Mouse (Mus musculus) forebrain, embryonic 14.5 days (tissue): ENCODE results near the gene Asb6. TPM values are rescaled to one million over a fixed set of nuclear protein-coding genes. Genes with fewer than 3 reads are reported as not detected.

Experiments used
- ATAC-seq: fragments of 200-750 bp; cut with Nextera tagmentation; 2 replicates; pipeline ENCODE4 v1.8.0; 2017; ENCODE audit warnings: mild to moderate bottlenecking, moderate library complexity
- DNase-seq: peaks from one replicate; pipeline ENCODE4 v3.0.0-alpha.2; 2015; ENCODE audit warnings: low spot score
- H3K27ac ChIP-seq: fragments of 300-500 bp; sonication (generic); 2 replicates; pipeline ENCODE4 v1.5.1; 2014; ENCODE audit warnings: low read depth, mild to moderate bottlenecking, control low read depth, low read length, moderate library complexity
- H3K27me3 ChIP-seq: fragments of 300-500 bp; sonication (generic); replicated peaks from 2 replicates; pipeline ENCODE4 v1.6.1; 2014; ENCODE audit warnings: low read length, control low read depth, mixed read lengths; ENCODE audit not compliant: control insufficient read depth, insufficient read depth
- H3K36me3 ChIP-seq: fragments of 300-500 bp; sonication (generic); 2 replicates; pipeline ENCODE4 v1.6.1; 2014; ENCODE audit warnings: low read length, control low read depth; ENCODE audit not compliant: control insufficient read depth, insufficient read depth
- H3K4me1 ChIP-seq: fragments of 300-500 bp; sonication (generic); 2 replicates; pipeline ENCODE4 v1.6.1; 2014; ENCODE audit warnings: antibody characterized with exemption, low read length, control low read depth; ENCODE audit not compliant: control insufficient read depth, insufficient read depth
- H3K4me2 ChIP-seq: fragments of 300-500 bp; sonication (generic); 2 replicates; pipeline ENCODE4 v1.6.1; 2014; ENCODE audit warnings: mild to moderate bottlenecking, control low read depth, low read length
- H3K4me3 ChIP-seq: fragments of 300-500 bp; sonication (generic); 2 replicates; pipeline ENCODE4 v1.5.1; 2014; ENCODE audit warnings: low read depth, low read length, control low read depth
- H3K9ac ChIP-seq: fragments of 300-500 bp; sonication (generic); 2 replicates; pipeline ENCODE4 v1.6.1; 2014; ENCODE audit warnings: mild to moderate bottlenecking, low read length, control low read depth, moderate library complexity
- H3K9me3 ChIP-seq: fragments of 300-500 bp; sonication (generic); replicated peaks from 2 replicates; pipeline ENCODE4 v1.6.1; 2016; ENCODE audit warnings: low read length, control low read depth, mixed read lengths; ENCODE audit not compliant: control insufficient read depth
- WGBS: fragments of 180-500 bp; shearing (Covaris S2); extraction: QIAGEN DNeasy Blood & Tissue Kit; methylation state at CpG from one replicate; pipeline ENCODE4 v1.1.7; 2014; 5-methylcytosine and 5-hydroxymethylcytosine counted together
- polyA plus RNA-seq: library from polyadenylated mRNA; unstranded; fragments of >200 nt; fragmentation: Nextera tagmentation; extraction: Ambion mirVana; gene quantifications from 2 replicates; pipeline ENCODE4 v1.2.1, GENCODE M21; 2014

Asb6 gene
- polyA plus RNA-seq, 1 experiment from 2014 or later, result 35.9 TPM

DNA sequence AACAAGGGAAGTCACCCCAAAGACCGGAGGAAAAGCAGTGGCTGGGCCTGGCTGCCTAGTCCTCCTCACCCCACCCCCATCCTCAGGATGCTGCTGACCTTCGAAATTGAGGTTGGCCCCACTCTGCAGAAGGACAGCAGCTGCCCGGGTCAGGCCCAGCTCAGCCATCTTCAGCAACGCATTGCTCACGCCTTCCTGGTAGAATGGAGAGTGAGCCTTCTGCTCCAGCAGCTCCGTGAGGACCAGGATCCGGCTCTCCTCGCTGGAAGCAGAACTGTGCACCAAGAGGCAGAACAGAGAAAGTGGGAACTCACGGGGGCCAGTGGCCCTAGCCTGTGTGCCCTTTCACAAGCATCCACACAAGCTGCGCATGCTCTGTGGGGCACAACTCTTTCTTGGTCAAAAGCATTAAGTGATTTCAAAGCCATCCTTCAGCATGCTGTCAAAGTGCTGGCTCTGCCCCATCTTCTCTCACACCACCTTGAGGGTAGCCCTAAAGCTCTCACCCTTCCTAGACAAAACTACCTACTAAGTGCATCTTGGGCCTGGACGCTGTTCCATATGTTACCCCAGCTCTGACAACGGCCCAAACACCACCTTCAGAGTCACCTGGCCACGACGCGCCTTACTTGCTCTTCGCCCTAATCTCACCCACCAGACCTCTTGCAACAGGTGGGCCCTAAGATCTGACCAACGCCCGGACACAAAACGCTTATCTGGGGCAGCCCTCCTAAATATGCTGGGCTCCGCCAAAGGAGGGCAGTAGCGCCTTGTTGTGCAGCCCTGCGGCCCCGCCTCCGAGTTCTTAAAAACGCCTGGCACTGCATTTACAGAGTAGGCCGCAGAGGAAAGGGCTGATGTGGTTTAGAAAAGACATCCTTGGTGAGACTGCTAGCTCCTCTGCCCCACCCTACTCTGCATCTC, 3.0 kb downstream of the Asb6 start:
- Histone ChIP-seq H3K9ac (peak overlapping the region; percentile 85), H3K27me3 (no peaks in the 10 kb centered on the region), H3K4me1 (peaks cover 7% of the 10 kb centered on the region), H3K4me3 (peak overlapping the region; percentile 84), H3K9me3 (no peaks in the 10 kb centered on the region), H3K36me3 (peaks cover 45% of the 10 kb centered on the region), H3K4me2 (peak overlapping the region; percentile 75), H3K27ac (no peak overlapping the region)
- no peak for ATAC-seq
- DNase-seq, result peak; percentile 45
- WGBS, result 32% methylated on average over 26 of the region's 26 CpGs

DNA sequence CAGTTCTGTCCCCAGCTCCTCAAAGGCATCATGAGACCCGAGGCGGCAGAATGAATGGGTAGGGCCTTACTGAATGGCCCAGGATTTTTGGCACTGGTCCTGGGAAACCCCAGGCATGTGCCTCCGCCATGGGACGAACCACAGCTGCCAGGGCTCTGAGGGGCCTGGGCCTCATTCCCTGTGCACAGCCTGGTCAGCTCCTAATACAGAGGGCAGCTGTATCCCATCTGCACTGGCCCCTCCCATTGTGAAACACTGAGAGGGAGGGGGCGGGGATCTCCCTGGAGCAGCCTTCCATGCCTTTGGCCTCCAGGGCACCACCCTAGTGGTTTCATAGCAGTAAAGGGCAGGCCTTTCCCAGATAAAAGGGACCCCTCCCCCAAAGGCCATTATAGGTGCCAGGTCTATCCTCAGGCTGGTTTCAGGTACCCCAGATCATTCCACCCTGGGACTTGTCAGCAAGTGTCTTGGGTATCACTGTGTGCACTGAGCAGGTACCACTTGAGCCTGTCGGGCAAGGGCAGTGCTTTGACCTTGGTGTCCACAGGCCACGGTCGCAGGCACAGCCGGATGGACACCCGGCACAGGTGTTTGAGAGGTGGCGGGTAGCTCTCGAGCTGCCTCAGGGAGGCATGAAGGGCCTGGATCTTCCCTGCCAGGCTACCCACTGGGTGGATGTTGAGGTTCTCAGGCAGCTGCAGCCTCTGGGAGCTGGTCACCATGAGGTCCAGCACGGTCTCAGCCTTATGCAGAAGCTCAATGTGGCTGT, 6.6 kb downstream of the Asb6 start:
- peak; percentile 78 for DNase-seq
- no peaks in the 10 kb centered on the region for H3K9me3 ChIP-seq
- no peak overlapping the region for H3K4me2 ChIP-seq
- H3K9ac ChIP-seq, result no peak overlapping the region
- peak; percentile 27 for ATAC-seq
- peaks cover 73% of the 10 kb centered on the region for H3K36me3 ChIP-seq
- H3K4me3 ChIP-seq, result no peak overlapping the region
- H3K4me1 ChIP-seq, result peaks cover 7% of the 10 kb centered on the region
- H3K27ac ChIP-seq, result no peak overlapping the region
- WGBS, result 65% methylated on average over 13 of the region's 13 CpGs
- H3K27me3 ChIP-seq, result no peaks in the 10 kb centered on the region

DNA sequence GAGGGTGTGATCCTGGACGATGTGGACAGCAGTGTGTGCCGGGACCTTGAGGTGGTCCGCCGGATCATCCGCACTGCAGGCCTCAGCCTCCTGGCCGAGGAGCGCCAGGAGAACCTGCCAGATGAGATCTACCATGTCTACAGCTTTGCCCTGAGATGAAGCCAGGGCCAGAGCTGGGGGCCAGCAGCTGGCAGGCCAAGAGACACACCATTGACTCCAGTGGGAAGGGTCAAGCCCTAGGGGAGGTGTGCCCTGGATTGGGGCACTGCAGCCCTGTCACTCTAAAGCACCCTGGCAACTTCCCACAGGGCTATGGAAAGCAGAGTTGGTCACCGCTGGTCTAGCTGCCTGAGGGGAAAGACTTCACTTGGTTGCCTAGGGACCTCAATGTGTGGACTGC, 7.7 kb downstream of the Asb6 start:
- Histone ChIP-seq H3K4me3 (no peak overlapping the region), H3K27ac (no peak overlapping the region), H3K9ac (no peak overlapping the region), H3K9me3 (no peaks in the 10 kb centered on the region), H3K27me3 (no peaks in the 10 kb centered on the region), H3K4me1 (peaks cover 7% of the 10 kb centered on the region), H3K4me2 (no peak overlapping the region), H3K36me3 (peaks cover 79% of the 10 kb centered on the region)
- DNase-seq (no peak), ATAC-seq (no peak)
- WGBS, result 93% methylated on average over 8 of the region's 8 CpGs

DNA sequence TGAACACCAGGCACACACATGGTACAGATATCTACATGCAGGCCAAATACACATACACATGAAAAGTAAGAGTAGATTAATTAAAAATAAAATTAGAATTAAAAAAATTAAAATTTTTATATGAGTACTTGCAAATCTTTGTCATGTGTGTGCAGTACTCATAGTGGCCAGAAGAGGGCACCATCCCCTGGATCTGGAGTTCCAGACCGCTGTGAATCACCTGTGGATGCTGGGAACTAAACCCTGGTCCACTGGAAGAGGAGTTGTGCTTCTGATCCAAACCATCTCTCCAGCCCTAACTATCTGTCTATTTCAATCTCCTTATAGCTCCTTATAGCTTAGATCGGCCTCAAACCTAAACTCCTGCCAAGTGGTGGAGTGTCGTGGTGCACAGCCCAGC, 9.1 kb downstream of the Asb6 start:
- Histone ChIP-seq H3K27me3 (no peaks in the 10 kb centered on the region), H3K9me3 (no peaks in the 10 kb centered on the region), H3K4me2 (no peak overlapping the region), H3K4me3 (no peak overlapping the region), H3K9ac (no peak overlapping the region), H3K36me3 (peaks cover 83% of the 10 kb centered on the region), H3K27ac (no peak overlapping the region), H3K4me1 (no peaks in the 10 kb centered on the region)
- DNase-seq (no peak), ATAC-seq (no peak)
- 99% methylated on average over 3 of the region's 3 CpGs for WGBS

- H3K4me2 ChIP-seq, result no peak overlapping the region
- no peaks in the 10 kb centered on the region for H3K4me1 ChIP-seq
- DNase-seq (no peak), ATAC-seq (no peak)
- H3K4me3 ChIP-seq, result no peak overlapping the region
- peaks cover 83% of the 10 kb centered on the region for H3K36me3 ChIP-seq
- 92% methylated on average over 5 of the region's 5 CpGs for WGBS
- no peaks in the 10 kb centered on the region for H3K27me3 ChIP-seq
- H3K27ac ChIP-seq, result no peak overlapping the region
- no peaks in the 10 kb centered on the region for H3K9me3 ChIP-seq
- no peak overlapping the region for H3K9ac ChIP-seq
Observed at GRCm38 (mm10) chr2:30819873-30820272, 10.3 kb downstream of the Asb6 start.

DNA sequence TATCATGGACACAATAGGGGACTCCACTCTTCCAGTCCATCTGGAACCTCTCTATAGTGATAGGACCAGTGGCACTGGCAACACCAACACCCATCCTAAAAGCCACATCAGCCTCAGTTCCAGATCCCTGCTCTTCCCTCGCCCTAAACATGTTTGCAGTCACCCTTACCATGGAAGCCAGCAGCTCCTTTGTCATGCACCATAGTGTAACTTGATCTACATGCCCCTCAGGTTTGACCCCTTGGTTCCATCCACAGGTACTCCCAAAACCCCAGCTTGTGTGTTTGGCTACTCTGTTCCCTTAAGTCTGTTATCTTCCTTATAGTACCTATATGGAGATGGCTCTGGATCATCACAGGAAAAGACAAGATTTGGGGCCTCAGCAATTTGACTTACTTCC, 13.8 kb downstream of the Asb6 start:
- Histone ChIP-seq H3K27ac (no peak overlapping the region), H3K36me3 (peaks cover 75% of the 10 kb centered on the region), H3K4me3 (no peak overlapping the region), H3K9ac (no peak overlapping the region), H3K4me2 (no peak overlapping the region), H3K9me3 (no peaks in the 10 kb centered on the region), H3K27me3 (no peaks in the 10 kb centered on the region), H3K4me1 (no peaks in the 10 kb centered on the region)
- WGBS, result 84% methylated on average over 1 of the region's 1 CpGs
- ATAC-seq (no peak), DNase-seq (no peak)

DNA sequence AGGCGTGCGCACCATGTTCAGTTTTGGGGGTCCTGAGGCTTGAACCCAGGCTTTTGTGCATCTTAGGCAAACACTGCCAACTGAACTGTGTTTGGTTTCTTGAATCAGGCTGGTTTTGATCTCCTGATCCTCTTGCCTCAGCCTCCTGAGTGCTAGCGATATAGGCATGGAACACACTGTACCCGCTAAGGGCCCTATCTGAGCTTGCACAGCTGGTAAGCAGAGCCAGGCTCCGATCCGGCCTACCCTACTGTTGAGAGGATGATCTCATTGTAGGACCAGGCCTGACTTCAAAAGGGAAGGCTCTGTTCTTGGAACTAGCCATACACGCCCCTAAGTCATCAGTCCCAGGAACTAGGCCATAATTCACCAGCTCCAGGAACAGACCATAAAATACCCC, 19.6 kb downstream of the Asb6 start:
- ATAC-seq, result no peak
- Histone ChIP-seq H3K4me2 (no peak overlapping the region), H3K9ac (peak overlapping the region; percentile 32; the same call in 1 of the 2 replicates), H3K36me3 (peaks cover 34% of the 10 kb centered on the region), H3K27ac (no peak overlapping the region), H3K4me1 (peaks cover 18% of the 10 kb centered on the region), H3K27me3 (no peaks in the 10 kb centered on the region), H3K4me3 (no peak overlapping the region), H3K9me3 (no peaks in the 10 kb centered on the region)
- no peak for DNase-seq
- 92% methylated on average over 7 of the region's 7 CpGs for WGBS

- no peak for DNase-seq
- Histone ChIP-seq H3K4me1 (peaks cover 18% of the 10 kb centered on the region), H3K36me3 (peaks cover 24% of the 10 kb centered on the region), H3K27ac (no peak overlapping the region), H3K9ac (0 out of 2 replicates have a peak overlapping the region, but pooled peaks have one; percentile 33), H3K9me3 (no peaks in the 10 kb centered on the region), H3K27me3 (no peaks in the 10 kb centered on the region), H3K4me2 (peak overlapping the region; percentile 91), H3K4me3 (no peak overlapping the region)
- 88% methylated on average over 5 of the region's 5 CpGs for WGBS
- ATAC-seq, result no peak
Observed at GRCm38 (mm10) chr2:30809503-30809902, 20.6 kb downstream of the Asb6 start.

GRCm38 (mm10) chr2:30808296-30808655, 21.9 kb downstream of the Asb6 start:
- Histone ChIP-seq H3K27me3 (no peaks in the 10 kb centered on the region), H3K27ac (peak overlapping the region; percentile 82), H3K9me3 (no peaks in the 10 kb centered on the region), H3K9ac (peak overlapping the region; percentile 94), H3K4me1 (peaks cover 18% of the 10 kb centered on the region), H3K4me2 (peak overlapping the region; percentile 91), H3K4me3 (peak overlapping the region; percentile 90), H3K36me3 (peaks cover 11% of the 10 kb centered on the region)
- 8% methylated on average over 10 of the region's 10 CpGs for WGBS
- peak; percentile 10; the same call in 1 of the 2 replicates for ATAC-seq
- peak; percentile 42 for DNase-seq
